Mouse (Mus musculus) kidney, adult 2 months (tissue): ENCODE data around the gene Sik2. TPM values are rescaled to one million over a fixed set of nuclear protein-coding genes. Genes with fewer than 3 reads are reported as not detected.

ENCODE experiments used
- DNase-seq: peaks from one replicate; pipeline ENCODE4 v3.0.0; 2021
- H3K27ac ChIP-seq: fragments of 200-500 bp; 2 replicates; pipeline ENCODE4 v1.5.1; 2012; ENCODE audit warnings: low read depth, low read length, control low read depth, inconsistent platforms; ENCODE audit not compliant: insufficient read depth
- H3K27me3 ChIP-seq: fragments of 200-500 bp; replicated peaks from 2 replicates; pipeline ENCODE4 v1.6.1; 2012; ENCODE audit warnings: mild to moderate bottlenecking, moderate library complexity, low read length, inconsistent platforms; ENCODE audit not compliant: control insufficient read depth, insufficient read depth
- H3K36me3 ChIP-seq: fragments of 200-500 bp; 2 replicates; pipeline ENCODE4 v1.6.1; 2012; ENCODE audit warnings: mild to moderate bottlenecking, moderate library complexity, low read length, inconsistent platforms; ENCODE audit not compliant: control insufficient read depth, insufficient read depth
- H3K4me1 ChIP-seq: fragments of 200-500 bp; 2 replicates; pipeline ENCODE4 v1.6.1; 2011; ENCODE audit warnings: low read length; ENCODE audit not compliant: control insufficient read depth, insufficient read depth
- H3K4me3 ChIP-seq: fragments of 200-500 bp; 2 replicates; pipeline ENCODE4 v1.5.1; 2011; ENCODE audit warnings: mild to moderate bottlenecking, low read depth, low read length, control low read depth; ENCODE audit not compliant: insufficient read depth
- CTCF ChIP-seq: fragments of 200-500 bp; conservative IDR thresholded peaks from 2 replicates; pipeline ENCODE4 v1.5.1; 2011; ENCODE audit warnings: low read depth, mild to moderate bottlenecking, control low read depth, low read length, moderate library complexity, mixed read lengths; ENCODE audit not compliant: insufficient read depth, insufficient read length
- POLR2A ChIP-seq: fragments of 200-500 bp; IDR thresholded peaks from one replicate; pipeline ENCODE4 v1.6.1; 2011; ENCODE audit warnings: low read depth, low read length, control low read depth
- WGBS: fragments of 180-500 bp; shearing (Covaris S2); methylation state at CpG from one replicate; pipeline ENCODE4 v1.1.7; 2018; 5-methylcytosine and 5-hydroxymethylcytosine counted together
- polyA plus RNA-seq: library from polyadenylated mRNA; depleted of rRNA; stranded (reverse); fragments of >200 nt; gene quantifications from 2 replicates; pipeline ENCODE4 v1.2.3, GENCODE M21; 2012

Sik2 gene
- polyA plus RNA-seq, 1 experiment, result 18.5 TPM

- H3K27me3 ChIP-seq, result no peaks in the 10 kb centered on the region
- peak; percentile 35 for TF ChIP-seq POLR2A
- no peak for TF ChIP-seq CTCF
- no peaks in the 10 kb centered on the region for H3K36me3 ChIP-seq
- peak; percentile 96 for DNase-seq
- WGBS, result 2% methylated on average over 45 of the region's 45 CpGs
- peak overlapping the region; percentile 93 for H3K4me3 ChIP-seq
- H3K27ac ChIP-seq, result peak overlapping the region; percentile 43; the same call in 1 of the 2 replicates
- no peaks in the 10 kb centered on the region; the same call in 1 of the 2 replicates for H3K4me1 ChIP-seq
These were observed 152.4 kb downstream of the Sik2 start for GRCm38 (mm10) chr9:50856341-50857081.

DNA sequence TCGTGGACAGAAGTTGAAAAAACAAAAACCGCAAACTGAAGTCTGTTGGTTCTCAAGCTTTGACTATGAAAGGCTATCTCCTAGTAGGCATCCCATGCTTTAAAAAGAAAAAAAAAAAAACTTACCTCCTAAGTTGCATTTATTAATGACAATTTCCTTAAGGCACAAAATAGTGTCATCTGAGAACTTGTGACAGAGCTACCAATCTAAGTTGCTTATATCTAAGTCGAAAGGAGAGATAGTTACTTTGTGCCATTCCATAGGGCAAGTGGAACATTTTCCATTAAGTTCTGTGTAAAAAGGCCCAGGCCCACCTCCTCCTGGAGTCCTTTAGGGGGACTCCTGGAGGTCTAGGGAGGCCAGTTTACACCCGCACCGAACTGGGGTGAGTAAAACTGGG lies 153.1 kb downstream of the Sik2 start:
- H3K27me3 ChIP-seq, result no peaks in the 10 kb centered on the region
- DNase-seq, result no peak
- TF ChIP-seq CTCF (no peak), POLR2A (no peak)
- no peak overlapping the region for H3K4me3 ChIP-seq
- 86% methylated on average over 5 of the region's 5 CpGs for WGBS
- peaks cover 2% of the 10 kb centered on the region; the same call in 1 of the 2 replicates for H3K4me1 ChIP-seq
- no peaks in the 10 kb centered on the region for H3K36me3 ChIP-seq
- H3K27ac ChIP-seq, result no peak overlapping the region

GRCm38 (mm10) chr9:50855133-50855766 lies 153.6 kb downstream of the Sik2 start:
- Histone ChIP-seq H3K4me1 (peaks cover 3% of the 10 kb centered on the region; the same call in 1 of the 2 replicates), H3K27me3 (no peaks in the 10 kb centered on the region), H3K27ac (no peak overlapping the region), H3K36me3 (no peaks in the 10 kb centered on the region), H3K4me3 (no peak overlapping the region)
- no peak for DNase-seq
- TF ChIP-seq CTCF (no peak), POLR2A (no peak)
- 97% methylated on average over 5 of the region's 5 CpGs for WGBS

- no peak for DNase-seq
- TF ChIP-seq CTCF, result no peak
- no peak for TF ChIP-seq POLR2A
- Histone ChIP-seq H3K4me1 (peaks cover 7% of the 10 kb centered on the region; the same call in 1 of the 2 replicates), H3K36me3 (no peaks in the 10 kb centered on the region), H3K27ac (no peak overlapping the region), H3K27me3 (no peaks in the 10 kb centered on the region), H3K4me3 (no peak overlapping the region)
- WGBS, result 61% methylated on average over 8 of the region's 8 CpGs
These were observed 154.5 kb downstream of the Sik2 start for GRCm38 (mm10) chr9:50854376-50854775.

DNA sequence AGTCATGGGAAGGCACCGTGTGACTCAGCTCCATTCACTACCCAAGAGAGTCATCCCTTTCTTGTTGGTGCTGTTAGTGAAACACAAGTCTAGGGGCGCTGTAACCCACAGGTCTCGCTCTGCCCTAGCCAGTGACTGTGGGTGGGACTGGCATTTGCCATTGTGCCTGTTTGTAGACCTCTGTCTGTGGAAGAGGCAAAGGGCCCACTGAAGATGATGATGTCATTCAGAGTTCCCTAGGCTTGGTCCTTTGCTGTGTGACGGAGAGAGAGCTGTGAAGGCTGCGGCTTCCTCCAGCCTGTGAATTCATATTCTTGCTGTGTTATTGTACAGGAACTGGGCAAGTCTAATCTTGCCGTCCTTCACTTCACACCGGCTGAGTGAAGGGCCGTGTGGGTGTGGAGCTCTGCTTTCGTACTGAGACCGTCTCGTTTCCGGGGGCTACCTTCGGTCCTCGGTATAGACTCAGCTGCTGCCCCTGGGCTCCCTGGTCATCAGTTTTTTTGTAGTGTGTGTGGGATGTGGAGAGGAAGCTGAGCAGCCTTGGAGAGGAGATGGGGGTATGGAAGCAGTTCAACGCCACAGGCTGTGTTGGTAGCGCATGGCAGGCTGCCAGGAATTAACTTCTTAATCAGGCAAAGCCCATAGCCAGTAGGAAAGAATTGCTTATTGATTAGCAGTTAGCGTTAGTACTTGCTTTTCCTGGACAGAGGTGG lies 156.1 kb downstream of the Sik2 start:
- Histone ChIP-seq H3K4me3 (no peak overlapping the region), H3K4me1 (peaks cover 10% of the 10 kb centered on the region; the same call in 1 of the 2 replicates), H3K27me3 (no peaks in the 10 kb centered on the region), H3K27ac (no peak overlapping the region), H3K36me3 (no peaks in the 10 kb centered on the region)
- TF ChIP-seq POLR2A, result no peak
- no peak for TF ChIP-seq CTCF
- WGBS, result 53% methylated on average over 17 of the region's 17 CpGs
- no peak for DNase-seq

DNA sequence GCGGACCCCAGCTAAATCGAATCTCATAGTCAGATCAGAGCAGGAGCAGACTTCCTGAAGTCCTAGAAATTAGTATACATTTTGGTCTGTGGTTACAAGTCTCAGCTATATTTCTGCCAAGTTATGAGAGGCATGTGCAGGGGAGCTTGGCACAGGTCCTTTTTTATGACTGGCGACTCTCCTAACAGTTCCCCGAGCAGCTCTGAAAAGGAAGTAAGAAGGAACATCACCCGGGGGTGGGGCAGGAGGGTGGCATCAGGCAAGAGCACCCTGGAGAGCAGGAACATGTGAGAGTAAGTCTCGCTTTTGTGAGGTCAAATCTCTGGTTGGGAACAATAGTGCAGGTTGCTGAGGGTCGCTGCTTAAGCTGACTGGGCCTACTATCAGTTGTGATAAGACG lies 158.2 kb downstream of the Sik2 start:
- no peak for TF ChIP-seq CTCF
- TF ChIP-seq POLR2A, result no peak
- no peak for DNase-seq
- Histone ChIP-seq H3K27me3 (no peaks in the 10 kb centered on the region), H3K36me3 (no peaks in the 10 kb centered on the region), H3K4me1 (peaks cover 16% of the 10 kb centered on the region), H3K27ac (no peak overlapping the region), H3K4me3 (no peak overlapping the region)
- WGBS, result 46% methylated on average over 8 of the region's 8 CpGs

DNA sequence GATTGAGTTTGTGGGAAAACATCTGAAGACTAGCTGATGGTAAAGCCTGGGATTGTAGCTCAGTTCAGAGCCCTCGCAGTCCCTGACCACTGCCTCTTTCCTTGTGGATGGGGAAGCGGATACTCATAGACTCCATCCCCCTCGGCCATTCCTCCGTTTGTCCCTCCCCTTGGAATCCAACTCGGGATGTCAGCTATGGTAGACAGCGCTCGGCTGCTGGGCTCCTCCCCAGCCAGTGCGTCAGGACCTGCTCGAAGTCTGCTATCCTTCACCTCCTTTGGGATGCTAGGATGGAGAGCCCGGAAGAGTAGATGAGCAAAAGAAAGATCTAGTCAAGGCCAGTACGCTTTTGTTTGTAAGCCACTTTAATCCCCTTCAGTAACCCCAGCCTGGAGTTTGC lies 158.6 kb downstream of the Sik2 start:
- no peaks in the 10 kb centered on the region for H3K36me3 ChIP-seq
- 47% methylated on average over 11 of the region's 11 CpGs for WGBS
- no peak overlapping the region for H3K27ac ChIP-seq
- peaks cover 16% of the 10 kb centered on the region for H3K4me1 ChIP-seq
- H3K27me3 ChIP-seq, result no peaks in the 10 kb centered on the region
- TF ChIP-seq CTCF, result no peak
- TF ChIP-seq POLR2A, result no peak
- no peak overlapping the region for H3K4me3 ChIP-seq
- no peak for DNase-seq
